Mouse (Mus musculus) liver, embryonic 13.5 days (tissue): ENCODE measurements around the gene Shank2. TPM values are rescaled to one million over a fixed set of nuclear protein-coding genes. Genes with fewer than 3 reads are reported as not detected.
A peak's percentile ranks its signal among the peaks of the same experiment; 100 is the strongest.

Experiments used
- ATAC-seq: fragments of 200-750 bp; cut with Nextera tagmentation; 2 replicates; pipeline ENCODE4 v1.8.0; 2017; ENCODE audit warnings: low read depth, mild to moderate bottlenecking, moderate number of reproducible peaks, moderate library complexity
- DNase-seq: peaks from one replicate; pipeline ENCODE4 v3.0.0; 2022
- H3K27ac ChIP-seq: fragments of 300-500 bp; sonication (generic); 2 replicates; pipeline ENCODE4 v1.5.1; 2015; ENCODE audit warnings: moderate library complexity, mild to moderate bottlenecking, inconsistent platforms
- H3K27me3 ChIP-seq: fragments of 300-500 bp; sonication (generic); 2 replicates; pipeline ENCODE4 v1.6.1; 2015; ENCODE audit warnings: mild to moderate bottlenecking, inconsistent platforms
- H3K36me3 ChIP-seq: fragments of 300-500 bp; sonication (generic); 2 replicates; pipeline ENCODE4 v1.6.1; 2015; ENCODE audit warnings: mild to moderate bottlenecking, inconsistent platforms
- H3K4me1 ChIP-seq: fragments of 300-500 bp; sonication (generic); replicated peaks from 2 replicates; pipeline ENCODE4 v1.6.1; 2015; ENCODE audit warnings: inconsistent platforms
- H3K4me2 ChIP-seq: fragments of 300-500 bp; sonication (generic); 2 replicates; pipeline ENCODE4 v1.6.1; 2015; ENCODE audit warnings: inconsistent platforms, mild to moderate bottlenecking, moderate library complexity
- H3K4me3 ChIP-seq: fragments of 300-500 bp; sonication (generic); replicated peaks from 2 replicates; pipeline ENCODE4 v1.5.1; 2015; ENCODE audit warnings: mild to moderate bottlenecking, inconsistent platforms
- H3K9ac ChIP-seq: fragments of 300-500 bp; sonication (generic); 2 replicates; pipeline ENCODE4 v1.6.1; 2015; ENCODE audit warnings: mild to moderate bottlenecking, inconsistent platforms
- H3K9me3 ChIP-seq: fragments of 300-500 bp; sonication (generic); replicated peaks from 2 replicates; pipeline ENCODE4 v1.6.1; 2016; ENCODE audit warnings: inconsistent platforms
- WGBS: fragments of 180-500 bp; shearing (Covaris S2); methylation state at CpG from one replicate; pipeline ENCODE4 v1.1.7; 2015; ENCODE audit not compliant: insufficient replicate concordance; 5-methylcytosine and 5-hydroxymethylcytosine counted together
- polyA plus RNA-seq: library from polyadenylated mRNA; unstranded; fragments of >200 nt; fragmentation: Nextera tagmentation; extraction: Ambion mirVana; gene quantifications from 2 replicates; pipeline ENCODE4 v1.2.1, GENCODE M21; 2015

Shank2 gene
- polyA plus RNA-seq, 1 experiment from 2014 or later, result 0.30 TPM

DNA sequence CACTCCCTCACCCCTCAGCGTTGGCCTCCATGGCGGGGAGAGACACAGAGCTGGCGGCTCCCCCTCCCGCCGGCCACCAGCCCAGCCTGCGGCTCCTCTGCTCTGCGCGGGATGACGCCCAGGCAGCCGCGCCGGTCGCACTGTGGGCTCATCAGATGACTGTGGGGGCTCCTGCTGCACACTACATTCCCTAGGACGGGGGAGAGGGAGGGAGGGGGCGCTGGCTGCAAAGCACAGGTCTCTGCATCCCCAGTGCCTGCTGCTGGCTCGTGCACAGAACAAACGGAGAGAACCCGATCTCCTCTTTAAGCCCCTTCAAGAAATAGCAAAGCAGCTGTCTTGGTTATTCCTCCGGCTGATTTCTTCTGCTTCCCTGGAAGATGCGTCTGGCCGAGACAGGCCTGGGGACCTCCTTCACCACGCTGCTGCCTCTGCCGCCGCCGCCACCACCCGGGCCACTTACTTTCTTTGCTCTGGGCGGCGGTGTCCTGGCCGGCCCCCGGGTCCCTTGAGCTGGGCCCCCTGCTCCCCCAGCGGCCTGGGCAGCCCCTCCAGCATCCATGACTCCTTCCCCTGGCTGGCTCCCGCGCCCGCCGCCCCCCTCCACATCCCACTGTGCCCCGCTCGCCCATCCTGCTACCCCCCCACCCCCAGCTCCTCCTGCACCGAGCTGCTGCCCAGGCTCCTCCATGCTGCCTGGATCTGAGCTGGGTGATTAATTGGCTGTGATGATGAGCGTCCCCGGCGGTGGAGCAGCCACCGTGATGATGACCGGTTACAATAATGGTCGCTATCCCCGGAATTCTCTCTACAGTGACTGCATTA, 282.7 kb downstream of the Shank2 start:
- Histone ChIP-seq H3K27ac (no peak overlapping the region), H3K4me3 (0 out of 2 replicates have a peak overlapping the region, but pooled peaks have one; percentile 14), H3K9me3 (no peaks in the 10 kb centered on the region), H3K9ac (no peak overlapping the region), H3K4me2 (peak overlapping the region; percentile 28), H3K4me1 (no peaks in the 10 kb centered on the region), H3K27me3 (peaks cover 34% of the 10 kb centered on the region), H3K36me3 (no peaks in the 10 kb centered on the region)
- DNase-seq (no peak), ATAC-seq (no peak)
- WGBS, result 4% methylated on average over 45 of the region's 45 CpGs

DNA sequence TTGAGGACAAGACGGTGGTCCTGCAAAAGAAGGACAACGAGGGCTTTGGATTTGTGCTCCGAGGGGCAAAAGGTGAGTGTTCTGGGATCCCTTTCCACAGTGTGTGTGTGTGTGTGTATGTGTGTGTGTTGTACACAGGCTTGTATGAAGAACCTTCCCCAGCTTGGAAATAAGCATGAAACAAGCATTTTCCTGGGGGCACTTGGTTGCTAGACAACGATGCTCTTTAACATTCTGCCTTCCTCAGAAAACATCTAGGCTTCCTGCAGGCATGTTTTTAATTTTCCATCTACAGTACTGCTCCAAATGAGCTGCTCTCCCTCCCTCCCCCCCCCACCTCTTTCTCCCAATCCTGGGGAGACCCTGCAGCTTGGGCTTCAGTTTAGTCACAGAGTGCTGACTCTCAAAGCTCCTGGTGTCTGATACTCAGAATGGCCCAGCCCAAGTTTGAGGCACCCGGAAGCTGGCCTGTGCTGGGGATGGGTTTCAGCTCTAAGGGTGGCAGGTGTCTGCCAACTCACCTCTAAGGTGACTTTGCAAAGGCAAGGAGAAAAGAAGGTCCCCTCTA, 283.4 kb downstream of the Shank2 start:
- H3K36me3 ChIP-seq, result no peaks in the 10 kb centered on the region
- ATAC-seq, result no peak
- peaks cover 34% of the 10 kb centered on the region for H3K27me3 ChIP-seq
- no peak for DNase-seq
- peak overlapping the region; percentile 28; the same call in 1 of the 2 replicates for H3K4me2 ChIP-seq
- no peak overlapping the region for H3K9ac ChIP-seq
- H3K27ac ChIP-seq, result no peak overlapping the region
- no peaks in the 10 kb centered on the region for H3K4me1 ChIP-seq
- WGBS, result 35% methylated on average over 5 of the region's 5 CpGs
- no peaks in the 10 kb centered on the region for H3K9me3 ChIP-seq
- H3K4me3 ChIP-seq, result no peak overlapping the region

DNA sequence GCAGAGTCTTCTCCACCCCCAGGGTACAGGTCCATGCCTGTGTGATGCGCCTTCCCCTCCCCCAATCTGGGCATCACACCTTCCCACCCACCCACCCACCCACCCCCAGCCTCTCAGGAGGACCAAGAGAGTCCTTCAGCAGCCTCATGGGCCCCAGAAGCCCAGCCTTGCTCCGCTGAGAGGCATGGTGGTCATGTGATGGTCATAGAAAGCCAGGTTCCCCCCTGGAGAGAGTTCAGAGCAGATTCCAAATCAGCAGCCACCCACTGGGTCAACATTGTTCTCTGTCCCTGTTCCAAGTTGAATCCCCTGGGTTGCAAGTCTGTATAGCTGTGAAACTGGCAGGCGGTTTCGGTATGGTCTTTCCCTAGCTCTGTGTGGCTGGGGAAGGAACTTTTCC, 284.2 kb downstream of the Shank2 start:
- ATAC-seq, result no peak
- H3K27ac ChIP-seq, result no peak overlapping the region
- H3K36me3 ChIP-seq, result no peaks in the 10 kb centered on the region
- H3K9me3 ChIP-seq, result no peaks in the 10 kb centered on the region
- no peaks in the 10 kb centered on the region for H3K4me1 ChIP-seq
- peaks cover 34% of the 10 kb centered on the region for H3K27me3 ChIP-seq
- H3K4me2 ChIP-seq, result no peak overlapping the region
- DNase-seq, result no peak
- H3K9ac ChIP-seq, result no peak overlapping the region
- no peak overlapping the region for H3K4me3 ChIP-seq
- 60% methylated on average over 4 of the region's 4 CpGs for WGBS

DNA sequence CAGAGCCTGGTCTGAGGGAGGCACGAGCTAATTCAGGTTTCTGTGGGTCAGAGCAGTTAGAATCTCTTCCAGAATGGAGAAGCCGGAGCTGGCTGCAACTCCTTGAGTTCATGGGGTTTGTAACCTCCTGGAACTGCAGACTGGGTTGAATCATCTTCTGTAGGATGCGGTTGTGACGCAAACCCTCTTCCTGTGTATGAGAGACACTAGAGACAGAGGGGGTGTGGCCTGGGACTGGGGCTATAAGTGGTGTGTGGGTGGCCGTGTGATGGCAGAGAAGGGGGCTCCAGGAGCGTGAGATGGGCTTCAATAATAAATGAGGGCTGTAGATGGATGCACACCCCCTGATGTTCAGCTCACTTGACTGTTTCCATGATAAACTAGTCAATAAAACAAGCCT, 286.3 kb downstream of the Shank2 start:
- no peak for DNase-seq
- no peak for ATAC-seq
- Histone ChIP-seq H3K9ac (no peak overlapping the region), H3K27ac (no peak overlapping the region), H3K9me3 (no peaks in the 10 kb centered on the region), H3K4me1 (no peaks in the 10 kb centered on the region), H3K36me3 (no peaks in the 10 kb centered on the region), H3K4me3 (no peak overlapping the region), H3K27me3 (peaks cover 28% of the 10 kb centered on the region), H3K4me2 (no peak overlapping the region)
- WGBS, result 45% methylated on average over 6 of the region's 6 CpGs

GRCm38 (mm10) chr7:144291478-144291877, 289.8 kb downstream of the Shank2 start:
- Histone ChIP-seq H3K27me3 (no peaks in the 10 kb centered on the region), H3K36me3 (no peaks in the 10 kb centered on the region), H3K4me3 (no peak overlapping the region), H3K27ac (no peak overlapping the region), H3K4me2 (no peak overlapping the region), H3K9me3 (no peaks in the 10 kb centered on the region), H3K9ac (no peak overlapping the region), H3K4me1 (no peaks in the 10 kb centered on the region)
- ATAC-seq (no peak), DNase-seq (no peak)
- WGBS, result 42% methylated on average over 7 of the region's 7 CpGs

- WGBS, result 62% methylated on average over 3 of the region's 3 CpGs
Measured at GRCm38 (mm10) chr7:144293611-144294010, 291.9 kb downstream of the Shank2 start.

GRCm38 (mm10) chr7:144294239-144295200, 292.8 kb downstream of the Shank2 start:
- no peak overlapping the region for H3K27ac ChIP-seq
- no peak overlapping the region for H3K4me3 ChIP-seq
- WGBS, result 36% methylated on average over 13 of the region's 13 CpGs
- H3K9ac ChIP-seq, result no peak overlapping the region
- no peak for ATAC-seq
- no peaks in the 10 kb centered on the region for H3K27me3 ChIP-seq
- no peak for DNase-seq
- H3K4me2 ChIP-seq, result no peak overlapping the region
- H3K4me1 ChIP-seq, result no peaks in the 10 kb centered on the region
- H3K36me3 ChIP-seq, result no peaks in the 10 kb centered on the region
- no peaks in the 10 kb centered on the region for H3K9me3 ChIP-seq

More at GRCm38 (mm10) chr7:144293611-144294010, 291.9 kb downstream of the Shank2 start:
- H3K4me1 ChIP-seq, result no peaks in the 10 kb centered on the region
- no peaks in the 10 kb centered on the region for H3K27me3 ChIP-seq
- H3K9me3 ChIP-seq, result no peaks in the 10 kb centered on the region
- no peak overlapping the region for H3K27ac ChIP-seq
- no peak for DNase-seq
- H3K36me3 ChIP-seq, result no peaks in the 10 kb centered on the region
- no peak overlapping the region for H3K4me3 ChIP-seq
- no peak overlapping the region for H3K4me2 ChIP-seq
- ATAC-seq, result no peak
- no peak overlapping the region for H3K9ac ChIP-seq

DNA sequence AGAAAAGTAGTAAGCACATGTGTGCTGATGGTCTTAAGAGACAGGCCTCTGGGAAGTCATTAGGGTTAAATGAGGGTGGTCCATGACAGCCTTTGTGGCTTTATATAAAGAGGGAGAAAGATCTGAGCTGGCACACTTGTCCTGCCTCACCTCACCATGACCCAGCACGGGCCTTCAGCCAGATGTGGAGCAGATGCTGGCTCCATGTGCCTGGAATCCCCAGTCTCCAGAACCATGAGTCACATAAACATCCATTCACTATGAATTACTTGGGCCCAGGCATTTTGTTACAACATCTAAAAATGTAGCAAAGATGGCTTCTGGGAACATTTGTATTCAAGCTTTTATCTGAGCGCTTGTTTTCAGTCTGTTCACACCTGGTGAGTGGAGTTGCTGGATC, 297.6 kb downstream of the Shank2 start:
- Histone ChIP-seq H3K4me1 (no peaks in the 10 kb centered on the region), H3K4me3 (no peak overlapping the region), H3K27ac (no peak overlapping the region), H3K27me3 (no peaks in the 10 kb centered on the region), H3K9ac (no peak overlapping the region), H3K36me3 (no peaks in the 10 kb centered on the region), H3K9me3 (no peaks in the 10 kb centered on the region), H3K4me2 (no peak overlapping the region)
- ATAC-seq (no peak), DNase-seq (no peak)
- 64% methylated on average over 2 of the region's 2 CpGs for WGBS

DNA sequence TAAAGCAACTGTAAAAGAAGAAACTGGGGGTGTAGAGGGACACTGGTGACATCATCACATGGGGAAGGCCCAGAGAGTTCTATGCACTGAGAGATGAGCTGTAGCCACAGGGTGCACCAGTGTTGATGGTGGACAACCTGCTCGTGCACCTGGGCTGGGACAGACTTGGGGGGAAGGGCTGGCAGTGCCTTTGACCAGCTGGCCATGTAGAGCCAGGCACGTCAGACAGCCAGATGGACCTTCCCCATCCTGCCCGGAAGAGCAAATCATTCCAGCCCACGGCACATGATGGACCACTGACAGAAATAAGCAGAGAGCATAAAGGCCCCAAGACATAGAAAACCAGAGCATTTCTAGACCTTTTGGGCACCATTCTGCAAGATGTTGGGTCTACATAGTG, 299.9 kb downstream of the Shank2 start:
- 64% methylated on average over 4 of the region's 4 CpGs for WGBS
- no peak overlapping the region for H3K4me2 ChIP-seq
- H3K27me3 ChIP-seq, result no peaks in the 10 kb centered on the region
- H3K4me1 ChIP-seq, result no peaks in the 10 kb centered on the region
- no peaks in the 10 kb centered on the region for H3K36me3 ChIP-seq
- no peak overlapping the region for H3K27ac ChIP-seq
- ATAC-seq (no peak), DNase-seq (no peak)
- H3K9ac ChIP-seq, result no peak overlapping the region
- H3K9me3 ChIP-seq, result no peaks in the 10 kb centered on the region
- H3K4me3 ChIP-seq, result no peak overlapping the region

- H3K36me3 ChIP-seq, result no peaks in the 10 kb centered on the region
- no peaks in the 10 kb centered on the region for H3K4me1 ChIP-seq
- H3K27me3 ChIP-seq, result no peaks in the 10 kb centered on the region
- H3K4me2 ChIP-seq, result no peak overlapping the region
- H3K4me3 ChIP-seq, result no peak overlapping the region
- H3K9me3 ChIP-seq, result no peaks in the 10 kb centered on the region
- no peak overlapping the region for H3K27ac ChIP-seq
- DNase-seq, result no peak
- no peak for ATAC-seq
- WGBS, result 43% methylated on average over 5 of the region's 5 CpGs
- no peak overlapping the region for H3K9ac ChIP-seq
Measured at GRCm38 (mm10) chr7:144302498-144302897, 300.8 kb downstream of the Shank2 start.

DNA sequence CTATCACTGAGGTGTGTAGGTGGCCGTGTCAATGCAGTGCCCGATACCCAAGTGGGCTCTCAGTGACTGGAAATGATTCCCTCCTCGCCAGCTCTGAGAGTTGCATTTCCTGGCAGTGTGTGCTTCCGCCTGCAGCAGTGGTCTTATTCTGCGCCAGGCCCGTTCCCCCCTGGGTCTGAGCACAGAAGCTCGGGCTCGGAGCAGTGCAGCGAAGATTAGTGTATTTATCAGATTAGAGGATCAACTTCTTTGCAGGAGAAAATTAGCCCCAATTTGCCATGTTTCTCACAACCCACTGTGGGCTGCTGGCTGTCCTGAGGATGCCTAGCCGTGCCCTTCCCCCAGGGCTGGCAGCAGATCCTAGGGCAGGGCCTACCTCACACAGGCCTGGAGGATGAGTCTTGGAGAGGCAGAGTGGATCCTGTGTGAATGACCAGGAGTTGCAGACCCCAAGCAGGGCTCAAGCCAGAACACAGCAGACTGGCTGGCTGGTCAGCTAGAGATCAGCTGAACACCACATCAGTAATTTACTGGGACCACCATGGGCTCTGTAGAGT, 306.2 kb downstream of the Shank2 start:
- no peak overlapping the region for H3K4me3 ChIP-seq
- WGBS, result 63% methylated on average over 10 of the region's 10 CpGs
- DNase-seq (no peak), ATAC-seq (no peak)
- H3K4me2 ChIP-seq, result no peak overlapping the region
- H3K9ac ChIP-seq, result no peak overlapping the region
- no peaks in the 10 kb centered on the region for H3K4me1 ChIP-seq
- H3K36me3 ChIP-seq, result no peaks in the 10 kb centered on the region
- H3K27me3 ChIP-seq, result no peaks in the 10 kb centered on the region
- H3K27ac ChIP-seq, result no peak overlapping the region
- no peaks in the 10 kb centered on the region for H3K9me3 ChIP-seq
